Mouse (Mus musculus): ENCODE results near the gene Pstpip1.

Gene Pstpip1

GRCm38 (mm10) chr9:56089778-56090520 is at the start of gene Pstpip1:
TSS of gene Pstpip1 (plus strand) at chr9:56089962.
- peak; percentile 40 for DNase-seq (ENCODE audit: low spot score)

GRCm38 (mm10) chr9:56041372-56042180 is 48.2 kb upstream of the Pstpip1 start, which contains the start of gene Rcn2:
TSS of gene Rcn2 (plus strand) at chr9:56041845.
- peak; percentile 91 for DNase-seq (ENCODE audit: low spot score)

GRCm38 (mm10) chr9:56042181-56042621 is 47.6 kb upstream of the Pstpip1 start:
- no peak for DNase-seq (ENCODE audit: low spot score)

- no peak for DNase-seq (ENCODE audit: low spot score)
Measured at GRCm38 (mm10) chr9:56053796-56054195, 36.0 kb upstream of the Pstpip1 start.

- no peak for DNase-seq (ENCODE audit: low spot score)
Measured at GRCm38 (mm10) chr9:56056147-56056546, 33.6 kb upstream of the Pstpip1 start.

- DNase-seq (ENCODE audit: low spot score), result no peak
Measured at GRCm38 (mm10) chr9:56062336-56062735, 27.4 kb upstream of the Pstpip1 start.

GRCm38 (mm10) chr9:56065011-56065410 is 24.8 kb upstream of the Pstpip1 start:
- no peak for DNase-seq (ENCODE audit: low spot score)

GRCm38 (mm10) chr9:56067964-56068363 is 21.8 kb upstream of the Pstpip1 start:
- DNase-seq (ENCODE audit: low spot score), result no peak

GRCm38 (mm10) chr9:56068630-56069029 is 21.1 kb upstream of the Pstpip1 start:
- DNase-seq (ENCODE audit: low spot score), result no peak

GRCm38 (mm10) chr9:56072861-56073260 is 16.9 kb upstream of the Pstpip1 start:
- no peak for DNase-seq (ENCODE audit: low spot score)

- no peak for DNase-seq (ENCODE audit: low spot score)
Measured at GRCm38 (mm10) chr9:56074863-56075262, 14.9 kb upstream of the Pstpip1 start.

- DNase-seq (ENCODE audit: low spot score), result peak; percentile 26
Measured at GRCm38 (mm10) chr9:56075264-56075663, 14.5 kb upstream of the Pstpip1 start.

- DNase-seq (ENCODE audit: low spot score), result peak; percentile 14
Measured at GRCm38 (mm10) chr9:56075901-56076620, 13.7 kb upstream of the Pstpip1 start.

- DNase-seq (ENCODE audit: low spot score), result no peak
Measured at GRCm38 (mm10) chr9:56079587-56079986, 10.2 kb upstream of the Pstpip1 start.

- no peak for DNase-seq (ENCODE audit: low spot score)
Measured at GRCm38 (mm10) chr9:56086524-56086923, 3.2 kb upstream of the Pstpip1 start.

GRCm38 (mm10) chr9:56090546-56091225 is 924 bp downstream of the Pstpip1 start:
- no peak for DNase-seq (ENCODE audit: low spot score)

- no peak for DNase-seq (ENCODE audit: low spot score)
Measured at GRCm38 (mm10) chr9:56092102-56092501, 2.3 kb downstream of the Pstpip1 start.

GRCm38 (mm10) chr9:56097584-56098298 is 8.0 kb downstream of the Pstpip1 start:
- no peak for DNase-seq (ENCODE audit: low spot score)

- DNase-seq (ENCODE audit: low spot score), result no peak
Measured at GRCm38 (mm10) chr9:56100041-56100522, 10.3 kb downstream of the Pstpip1 start.

- DNase-seq (ENCODE audit: low spot score), result no peak
Measured at GRCm38 (mm10) chr9:56101022-56101421, 11.3 kb downstream of the Pstpip1 start.

- no peak for DNase-seq (ENCODE audit: low spot score)
Measured at GRCm38 (mm10) chr9:56104921-56105320, 15.2 kb downstream of the Pstpip1 start.

Measured in spleen, adult 12 weeks (tissue).